15 mouse cellular contexts compared by ENCODE assay signal in the genomic region with DNA sequence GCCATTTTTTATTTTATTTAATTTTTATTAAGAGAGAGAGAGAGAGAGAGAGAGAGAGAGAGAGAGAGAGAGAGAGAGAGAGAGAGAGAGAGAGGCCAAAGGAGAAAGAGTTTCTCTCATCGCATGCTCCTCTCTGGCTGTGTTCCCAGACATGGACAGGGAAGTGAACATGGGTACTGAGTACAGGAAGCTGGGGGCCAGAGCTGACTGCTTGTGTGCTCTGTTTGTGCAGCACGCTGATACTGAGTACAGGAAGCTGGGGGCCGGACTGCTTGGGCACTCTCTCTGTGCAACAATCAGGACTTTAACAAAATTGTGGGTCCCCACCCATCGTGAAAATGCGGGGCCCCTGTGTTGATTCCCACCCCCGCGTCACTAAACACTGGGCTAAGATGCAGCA.
DNase-seq lines count a peak whose midpoint lies in the region; ATAC-seq and TF ChIP-seq lines count a peak whose summit lies in the region.
"Had no signal": no experiment of that assay in that cellular context is flagged by ENCODE, and none has a peak within 500 bp of the region (broad histone marks: within the 10 kb centered on the region; RNA-seq: fewer than 3 reads in every experiment).

No protein-coding gene starts in this region.

- DNase-seq in heart, postnatal 10 days, result no peak
- DNase-seq in lung, postnatal 0 days (ENCODE audit: low spot score), result peak; percentile 16
- DNase-seq in lung, postnatal 14 days, result no peak
- peak; percentile 41 for DNase-seq in forebrain, embryonic 14.5 days (ENCODE audit: low spot score)
- no peak for DNase-seq in layer of hippocampus, adult 9-10 months (ENCODE audit: low spot score)
- DNase-seq: cerebellum, adult 2 months; heart, postnatal 4 days; kidney, postnatal 25 days; lung, postnatal 36 days; midbrain, embryonic 14.5 days; thymus, adult 18-20 months had no signal

- no peak overlapping the region for H3K4me2 ChIP-seq in heart, embryonic 13.5 days
- H3K4me2 ChIP-seq in lung, postnatal 0 days (replicated peaks; ENCODE audit: low read depth, low read length), result no peak overlapping the region
- no peak overlapping the region for H3K4me2 ChIP-seq in forebrain, embryonic 14.5 days (ENCODE audit: low read length)
- no peak overlapping the region for H3K4me2 ChIP-seq in intestine, embryonic 16.5 days (ENCODE audit: low read depth, low read length)

- no peak for TF ChIP-seq CTCF in lung, postnatal 0 days (IDR thresholded peaks at IDR 0.05)

- intact Hi-C loops in heart, postnatal 10 days (cut with DNase I), result no loop called here

- H3K9me3 ChIP-seq in heart, embryonic 13.5 days, result no peaks in the 10 kb centered on the region
- H3K9me3 ChIP-seq in lung, postnatal 0 days (ENCODE audit: low read length), result no peaks in the 10 kb centered on the region
- H3K9me3 ChIP-seq in forebrain, embryonic 14.5 days (replicated peaks; ENCODE audit: control insufficient read depth, low read length), result no peaks in the 10 kb centered on the region
- H3K9me3 ChIP-seq in intestine, embryonic 16.5 days (ENCODE audit: control insufficient read depth, low read length), result no peaks in the 10 kb centered on the region

- ATAC-seq in heart, embryonic 13.5 days (ENCODE audit: extremely low read depth, insufficient number of reproducible peaks, low FRiP score, low TSS enrichment), result no peak
- no peak; the same call in 1 of the 2 replicates for ATAC-seq in lung, postnatal 0 days
- no peak for ATAC-seq in forebrain, embryonic 14.5 days
- 0 out of 2 replicates have a peak, but pooled peaks have one; percentile 50 for ATAC-seq in intestine, embryonic 16.5 days
- ATAC-seq: inflammation-experienced regulatory T-cells, adult 6 months had no signal

- H3K27me3 ChIP-seq in heart, embryonic 13.5 days (replicated peaks), result peaks cover 13% of the 10 kb centered on the region; the same call in 1 of the 2 replicates
- no peaks in the 10 kb centered on the region for H3K27me3 ChIP-seq in lung, postnatal 0 days (replicated peaks; ENCODE audit: insufficient read depth, low read length)
- H3K27me3 ChIP-seq in forebrain, embryonic 14.5 days (replicated peaks; ENCODE audit: control insufficient read depth, insufficient read depth, low read length), result no peaks in the 10 kb centered on the region
- no peaks in the 10 kb centered on the region for H3K27me3 ChIP-seq in intestine, embryonic 16.5 days (replicated peaks; ENCODE audit: control insufficient read depth, insufficient read depth, low read length)

- H3K36me3 ChIP-seq in heart, embryonic 13.5 days, result no peaks in the 10 kb centered on the region
- H3K36me3 ChIP-seq in lung, postnatal 0 days (ENCODE audit: insufficient read depth, low read length), result no peaks in the 10 kb centered on the region
- no peaks in the 10 kb centered on the region for H3K36me3 ChIP-seq in forebrain, embryonic 14.5 days (ENCODE audit: control insufficient read depth, insufficient read depth, low read length)
- no peaks in the 10 kb centered on the region for H3K36me3 ChIP-seq in intestine, embryonic 16.5 days (ENCODE audit: control insufficient read depth, insufficient read depth, low read length)
- H3K36me3 ChIP-seq: G1E had no signal

- peaks cover 5% of the 10 kb centered on the region for H3K4me1 ChIP-seq in heart, embryonic 13.5 days
- no peaks in the 10 kb centered on the region for H3K4me1 ChIP-seq in lung, postnatal 0 days (ENCODE audit: insufficient read depth, low read depth, low read length)
- no peaks in the 10 kb centered on the region for H3K4me1 ChIP-seq in forebrain, embryonic 14.5 days (ENCODE audit: control insufficient read depth, insufficient read depth, low read length)
- H3K4me1 ChIP-seq in intestine, embryonic 16.5 days (ENCODE audit: control insufficient read depth, insufficient read depth, low read length), result no peaks in the 10 kb centered on the region

- WGBS in heart, embryonic 13.5 days, result 45% methylated on average over 7 of the region's 7 CpGs
- 20% methylated on average over 7 of the region's 7 CpGs for WGBS in lung, postnatal 0 days
- WGBS in forebrain, embryonic 14.5 days, result 65% methylated on average over 7 of the region's 7 CpGs
- WGBS in intestine, embryonic 16.5 days, result 33% methylated on average over 7 of the region's 7 CpGs

- H3K9ac ChIP-seq in heart, embryonic 13.5 days, result no peak overlapping the region
- no peak overlapping the region for H3K9ac ChIP-seq in lung, postnatal 0 days (replicated peaks; ENCODE audit: low read depth)
- H3K9ac ChIP-seq in forebrain, embryonic 14.5 days (ENCODE audit: low read length), result no peak overlapping the region
- no peak overlapping the region for H3K9ac ChIP-seq in intestine, embryonic 16.5 days (ENCODE audit: low read depth, low read length)

- 0 out of 2 replicates have a peak overlapping the region, but pooled peaks have one; percentile 12 for H3K27ac ChIP-seq in heart, embryonic 13.5 days (replicated peaks)
- H3K27ac ChIP-seq in lung, postnatal 0 days (ENCODE audit: low read length), result no peak overlapping the region
- peak overlapping the region; percentile 10; the same call in 1 of the 2 replicates for H3K27ac ChIP-seq in forebrain, embryonic 14.5 days (ENCODE audit: low read depth, low read length)
- H3K27ac ChIP-seq in intestine, embryonic 16.5 days (ENCODE audit: low read length), result no peak overlapping the region

- no peak for TF ChIP-seq EP300 in lung, postnatal 0 days (IDR thresholded peaks at IDR 0.05)

- H3K4me3 ChIP-seq in heart, embryonic 13.5 days, result no peak overlapping the region
- H3K4me3 ChIP-seq in lung, postnatal 0 days (ENCODE audit: low read depth, low read length), result no peak overlapping the region
- H3K4me3 ChIP-seq in forebrain, embryonic 14.5 days (ENCODE audit: low read depth, low read length), result no peak overlapping the region
- H3K4me3 ChIP-seq in intestine, embryonic 16.5 days (ENCODE audit: low read length), result no peak overlapping the region

Comparison
In these comparisons a context has a peak if more than half of its experiments do, and no peak if none do; other contexts are left out.
1. DNase-seq: peak in lung, postnatal 0 days (single experiment) and forebrain, embryonic 14.5 days (single experiment); none in heart, postnatal 10 days (0 of 2), lung, postnatal 14 days (single experiment) and layer of hippocampus, adult 9-10 months (single experiment).
2. H3K27ac ChIP-seq: peak in heart, embryonic 13.5 days (single experiment) and forebrain, embryonic 14.5 days (single experiment); none in lung, postnatal 0 days (single experiment) and intestine, embryonic 16.5 days (single experiment).